10 mouse cellular contexts compared by ENCODE assay signal in genomic region chr3:86796716-86797115, GRCm38 (mm10).
A peak's percentile ranks its signal among the peaks of the same experiment; 100 is the strongest.
DNase-seq lines count a peak whose midpoint lies in the region; ATAC-seq and TF ChIP-seq lines count a peak whose summit lies in the region.
"Had no signal": no experiment of that assay in that cellular context is flagged by ENCODE, and none has a peak within 500 bp of the region (broad histone marks: within the 10 kb centered on the region; RNA-seq: fewer than 3 reads in every experiment).

No protein-coding gene starts in this region.

- no peak overlapping the region for H3K9ac ChIP-seq in intestine, postnatal 0 days (ENCODE audit: low read depth, low read length)
- no peak overlapping the region for H3K9ac ChIP-seq in intestine, embryonic 16.5 days (ENCODE audit: low read depth, low read length)

- H3K36me3 ChIP-seq in intestine, postnatal 0 days (ENCODE audit: control insufficient read depth, insufficient read depth) = no peaks in the 10 kb centered on the region
- H3K36me3 ChIP-seq in intestine, embryonic 16.5 days (ENCODE audit: control insufficient read depth, insufficient read depth, low read length) = no peaks in the 10 kb centered on the region

- H3K27ac ChIP-seq in intestine, postnatal 0 days (ENCODE audit: low read depth, low read length) = no peak overlapping the region
- H3K27ac ChIP-seq in intestine, embryonic 16.5 days (ENCODE audit: low read length) = no peak overlapping the region

- H3K27me3 ChIP-seq in intestine, postnatal 0 days (replicated peaks; ENCODE audit: control insufficient read depth, insufficient read depth, low read length) = no peaks in the 10 kb centered on the region
- no peaks in the 10 kb centered on the region for H3K27me3 ChIP-seq in intestine, embryonic 16.5 days (replicated peaks; ENCODE audit: control insufficient read depth, insufficient read depth, low read length)

- WGBS in intestine, postnatal 0 days = 41% methylated on average over 6 of the region's 6 CpGs
- WGBS in intestine, embryonic 16.5 days = 46% methylated on average over 6 of the region's 6 CpGs

- DNase-seq in 416B (ENCODE audit: low read depth) (peak; percentile 54), WW6 (ENCODE audit: low read depth, low spot score) (peak; percentile 29), liver (peak; percentile 62)
- no peak for DNase-seq in layer of hippocampus, postnatal 36 days
- DNase-seq in cerebellum, adult 9-11 months = no peak

- H3K4me3 ChIP-seq in intestine, postnatal 0 days (ENCODE audit: low read depth, low read length) = no peak overlapping the region
- H3K4me3 ChIP-seq in intestine, embryonic 16.5 days (ENCODE audit: low read length) = no peak overlapping the region

- H3K4me1 ChIP-seq in intestine, postnatal 0 days (replicated peaks; ENCODE audit: control insufficient read depth, insufficient read depth, low read length) = no peaks in the 10 kb centered on the region
- peaks cover 2% of the 10 kb centered on the region; the same call in 1 of the 2 replicates for H3K4me1 ChIP-seq in intestine, embryonic 16.5 days (ENCODE audit: control insufficient read depth, insufficient read depth, low read length)

- peak; percentile 73 for TF ChIP-seq CTCF in intestine, postnatal 0 days (IDR thresholded peaks at IDR 0.05; ENCODE audit: low read depth)

- no peak overlapping the region for H3K4me2 ChIP-seq in intestine, postnatal 0 days (replicated peaks; ENCODE audit: low read depth)
- no peak overlapping the region for H3K4me2 ChIP-seq in intestine, embryonic 16.5 days (ENCODE audit: low read depth, low read length)

- ATAC-seq in intestine, postnatal 0 days = no peak
- no peak for ATAC-seq in intestine, embryonic 16.5 days
- ATAC-seq in cerebellum, adult (ENCODE audit: insufficient number of reproducible peaks, low FRiP score, low TSS enrichment) = no peak
- ATAC-seq: activated CD4-positive, CD25-positive, alpha-beta regulatory T cell, adult 4 months; midbrain, embryonic 16.5 days had no signal

- no peaks in the 10 kb centered on the region for H3K9me3 ChIP-seq in intestine, postnatal 0 days (ENCODE audit: control insufficient read depth)
- H3K9me3 ChIP-seq in intestine, embryonic 16.5 days (ENCODE audit: control insufficient read depth, low read length) = no peaks in the 10 kb centered on the region

Comparison
In these comparisons a context has a peak if more than half of its experiments do, and no peak if none do; other contexts are left out.
1. DNase-seq: peak in 416B (single experiment), WW6 (single experiment) and liver (single experiment); none in layer of hippocampus, postnatal 36 days (0 of 2) and cerebellum, adult 9-11 months (single experiment).